Mouse (Mus musculus) lung, embryonic 14.5 days (tissue): ENCODE measurements around the gene Cep170. TPM values are rescaled to one million over a fixed set of nuclear protein-coding genes. Genes with fewer than 3 reads are reported as not detected.

Experiments
- ATAC-seq: fragments of 200-750 bp; cut with Nextera tagmentation; 2 replicates; pipeline ENCODE4 v1.8.0; 2017; ENCODE audit warnings: mild to moderate bottlenecking, moderate TSS enrichment, moderate library complexity; ENCODE audit not compliant: insufficient read depth
- DNase-seq: peaks from one replicate; pipeline ENCODE4 v3.0.0-alpha.2; 2015
- H3K27ac ChIP-seq: fragments of 300-500 bp; sonication (generic); 2 replicates; pipeline ENCODE4 v1.5.1; 2014; ENCODE audit warnings: low read depth, mild to moderate bottlenecking, moderate library complexity
- H3K27me3 ChIP-seq: fragments of 300-500 bp; sonication (generic); 2 replicates; pipeline ENCODE4 v1.6.1; 2014; ENCODE audit warnings: low read length, control low read depth; ENCODE audit not compliant: insufficient read depth
- H3K36me3 ChIP-seq: fragments of 300-500 bp; sonication (generic); 2 replicates; pipeline ENCODE4 v1.6.1; 2014; ENCODE audit warnings: control low read depth; ENCODE audit not compliant: insufficient read depth
- H3K4me1 ChIP-seq: fragments of 300-500 bp; sonication (generic); 2 replicates; pipeline ENCODE4 v1.6.1; 2014; ENCODE audit warnings: antibody characterized with exemption, control low read depth; ENCODE audit not compliant: insufficient read depth
- H3K4me2 ChIP-seq: fragments of 300-500 bp; sonication (generic); 2 replicates; pipeline ENCODE4 v1.6.1; 2014; ENCODE audit warnings: mild to moderate bottlenecking
- H3K4me3 ChIP-seq: fragments of 300-500 bp; sonication (generic); 2 replicates; pipeline ENCODE4 v1.5.1; 2014; ENCODE audit warnings: low read depth, low read length
- H3K9ac ChIP-seq: fragments of 300-500 bp; sonication (generic); 2 replicates; pipeline ENCODE4 v1.6.1; 2014
- H3K9me3 ChIP-seq: fragments of 300-500 bp; sonication (generic); 2 replicates; pipeline ENCODE4 v1.6.1; 2016; ENCODE audit warnings: low read depth, low read length, control low read depth
- CTCF ChIP-seq: IDR thresholded peaks from 2 replicates; pipeline ENCODE4 v1.5.1; 2016; ENCODE audit warnings: antibody characterized with exemption, low read depth
- WGBS: fragments of 180-500 bp; shearing (Covaris S2); extraction: QIAGEN DNeasy Blood & Tissue Kit; methylation state at CpG from one replicate; pipeline ENCODE4 v1.1.7; 2014; 5-methylcytosine and 5-hydroxymethylcytosine counted together
- microRNA counts: library from miRNA; unstranded; fragments of <30 nt; microRNA quantifications from one replicate; lab custom pipeline; 2016
- microRNA-seq: library from miRNA; unstranded; fragments of <30 nt; microRNA quantifications from one replicate; pipeline ENCODE4, GENCODE M21; 2016; ENCODE audit warnings: borderline number of aligned reads
- polyA plus RNA-seq: library from polyadenylated mRNA; unstranded; fragments of >200 nt; fragmentation: Nextera tagmentation; extraction: Ambion mirVana; gene quantifications from 2 replicates; pipeline ENCODE4 v1.2.1, GENCODE M21; 2014

Cep170 gene
- polyA plus RNA-seq, 1 experiment from 2014 or later: 29.5 TPM

- Histone ChIP-seq H3K4me1 (no peaks in the 10 kb centered on the region), H3K27ac (no peak overlapping the region), H3K4me3 (no peak overlapping the region), H3K9ac (no peak overlapping the region), H3K9me3 (no peaks in the 10 kb centered on the region), H3K36me3 (no peaks in the 10 kb centered on the region), H3K27me3 (no peaks in the 10 kb centered on the region), H3K4me2 (no peak overlapping the region)
- DNase-seq (no peak), ATAC-seq (no peak)
- TF ChIP-seq CTCF: no peak
- WGBS: 91% methylated on average over 1 of the region's 1 CpGs
These were observed 113.6 kb downstream of the Cep170 start for GRCm38 (mm10) chr1:176700226-176700625.

- no peaks in the 10 kb centered on the region for H3K4me1 ChIP-seq
- H3K4me3 ChIP-seq: no peak overlapping the region
- no peaks in the 10 kb centered on the region for H3K36me3 ChIP-seq
- H3K27ac ChIP-seq: no peak overlapping the region
- H3K9me3 ChIP-seq: no peaks in the 10 kb centered on the region
- peak; percentile 53 for TF ChIP-seq CTCF
- no peak overlapping the region for H3K4me2 ChIP-seq
- peak; percentile 33 for DNase-seq
- no peak overlapping the region for H3K9ac ChIP-seq
- no peaks in the 10 kb centered on the region for H3K27me3 ChIP-seq
- no peak for ATAC-seq
These were observed 114.1 kb downstream of the Cep170 start for GRCm38 (mm10) chr1:176699793-176700192.

DNA sequence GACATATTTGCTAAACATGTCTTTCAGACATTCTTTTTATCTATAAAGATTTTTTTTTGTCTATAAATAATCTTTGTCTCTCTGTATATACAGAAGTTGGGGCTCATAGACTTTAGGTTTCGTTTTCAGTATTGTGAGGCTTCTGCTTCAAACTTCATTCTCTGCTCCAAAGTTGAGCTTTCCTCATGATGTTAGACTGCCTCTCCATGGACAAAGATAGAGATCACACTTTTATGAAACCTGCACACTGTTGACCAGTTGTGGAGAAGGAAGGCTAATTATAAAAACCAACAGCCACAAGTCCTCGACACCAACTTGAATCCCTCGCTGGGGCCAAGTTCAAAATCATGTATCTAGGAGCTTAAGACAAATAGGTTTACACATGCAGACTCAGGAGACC lies 115.2 kb downstream of the Cep170 start:
- 78% methylated on average over 3 of the region's 3 CpGs for WGBS

DNA sequence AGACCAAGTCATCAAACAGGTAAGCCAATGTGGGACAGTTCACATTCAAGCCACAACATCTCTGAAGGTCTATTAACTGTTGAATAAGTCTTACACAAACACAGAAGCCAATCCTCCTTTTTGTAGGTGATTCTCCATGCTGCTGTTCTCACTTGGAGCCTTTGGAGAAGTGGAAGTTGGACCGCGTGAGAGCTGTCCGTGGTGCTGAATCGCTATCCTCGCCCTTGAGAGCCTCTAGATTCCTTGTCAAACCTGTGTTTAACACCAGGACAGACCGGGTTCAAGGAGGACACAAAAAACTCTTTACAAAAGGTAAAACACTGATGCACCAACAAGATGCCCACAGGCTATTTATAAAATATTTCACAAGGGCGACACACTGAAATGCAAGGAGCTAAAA lies 116.8 kb downstream of the Cep170 start:
- H3K4me1 ChIP-seq: no peaks in the 10 kb centered on the region
- ATAC-seq: peak; percentile 38; the same call in 1 of the 2 replicates
- H3K4me2 ChIP-seq: no peak overlapping the region
- no peaks in the 10 kb centered on the region for H3K27me3 ChIP-seq
- H3K4me3 ChIP-seq: no peak overlapping the region
- no peak overlapping the region for H3K9ac ChIP-seq
- no peak for TF ChIP-seq CTCF
- H3K36me3 ChIP-seq: no peaks in the 10 kb centered on the region
- peak; percentile 91 for DNase-seq
- H3K9me3 ChIP-seq: no peaks in the 10 kb centered on the region
- no peak overlapping the region for H3K27ac ChIP-seq
- 17% methylated on average over 7 of the region's 7 CpGs for WGBS

More for the DNA sequence above, 115.2 kb downstream of the Cep170 start:
- H3K4me3 ChIP-seq: no peak overlapping the region
- DNase-seq: peak; percentile 16
- no peaks in the 10 kb centered on the region for H3K27me3 ChIP-seq
- TF ChIP-seq CTCF: no peak
- no peak overlapping the region for H3K9ac ChIP-seq
- no peak for ATAC-seq
- no peak overlapping the region for H3K4me2 ChIP-seq
- no peaks in the 10 kb centered on the region for H3K4me1 ChIP-seq
- H3K27ac ChIP-seq: no peak overlapping the region
- no peaks in the 10 kb centered on the region for H3K36me3 ChIP-seq
- no peaks in the 10 kb centered on the region for H3K9me3 ChIP-seq

GRCm38 (mm10) chr1:176691101-176691500 lies 122.8 kb downstream of the Cep170 start:
- Histone ChIP-seq H3K4me1 (no peaks in the 10 kb centered on the region), H3K27me3 (no peaks in the 10 kb centered on the region), H3K9me3 (no peaks in the 10 kb centered on the region), H3K9ac (no peak overlapping the region), H3K36me3 (no peaks in the 10 kb centered on the region), H3K4me2 (no peak overlapping the region), H3K27ac (no peak overlapping the region), H3K4me3 (no peak overlapping the region)
- DNase-seq (no peak), ATAC-seq (no peak)
- TF ChIP-seq CTCF: no peak
- WGBS: 90% methylated on average over 11 of the region's 11 CpGs

GRCm38 (mm10) chr1:176688251-176688880 lies 125.5 kb downstream of the Cep170 start:
- no peak for TF ChIP-seq CTCF
- Histone ChIP-seq H3K36me3 (no peaks in the 10 kb centered on the region), H3K9me3 (no peaks in the 10 kb centered on the region), H3K4me3 (no peak overlapping the region), H3K9ac (no peak overlapping the region), H3K27me3 (no peaks in the 10 kb centered on the region), H3K4me2 (no peak overlapping the region), H3K4me1 (no peaks in the 10 kb centered on the region), H3K27ac (no peak overlapping the region)
- WGBS: 75% methylated on average over 6 of the region's 6 CpGs
- DNase-seq (no peak), ATAC-seq (no peak)

MicroRNAs encoded within 50 kb of the gene (microRNA counts, 519-probe panel; counts per million panel counts)
- microRNA mmu-miR-350 (lab: Ali Mortazavi, UCI): 3,237 counts per million, percentile 63 among the panel's probes with 10 or more counts

Small RNA genes lying within 50 kb of the gene (microRNA-seq; reads per million reads assigned to microRNA genes)
- 309 reads per million, percentile 61 among the genes with 10 or more reads in this experiment for gene Mir350

Other genes starting within 250 kb of the Cep170 start
- gene Sdccag8, start 593 bp upstream of the Cep170 start, polyA plus RNA-seq: 14.4 and 17.0 TPM in 2 replicates